Mouse (Mus musculus) spleen, postnatal 36 days (tissue): ENCODE measurements around the gene Jmy.
"Not testable (repeated sequence)": the region's sequence is repeated elsewhere in the genome, so short reads cannot be mapped to it uniquely, and the experiment has no call there.

Experiments
- DNase-seq, 2 experiments: peaks; one replicate each; pipeline ENCODE4 v3.0.0; 2022; ENCODE audit warnings: low spot score in 2 of 2, mixed read lengths in 1 of 2

Jmy gene

GRCm38 (mm10) chr13:93499167-93499972, at the start of gene Jmy:
TSS of gene Jmy (minus strand) at chr13:93499808.
- DNase-seq = peak; percentile 74 to 76

DNA sequence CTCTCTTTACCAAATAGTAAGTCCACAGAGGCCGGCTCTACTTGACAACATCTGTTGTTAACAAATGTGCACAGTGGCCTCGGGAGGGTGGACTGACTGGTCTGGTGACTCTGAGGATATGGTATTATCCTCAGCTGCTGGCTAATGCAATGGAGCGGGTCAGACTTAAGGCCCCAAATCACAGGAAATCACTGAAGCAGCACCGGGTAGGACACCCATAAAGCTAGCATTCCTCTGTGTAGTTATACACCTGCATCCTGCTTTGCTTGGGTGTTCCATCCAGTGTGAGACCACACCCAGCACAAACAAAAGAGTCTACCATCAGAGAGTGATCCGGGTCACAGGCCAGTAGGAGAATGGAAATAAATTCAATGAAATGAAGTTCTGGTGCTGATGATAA, 48.0 kb upstream of the Jmy start:
- no peak for DNase-seq

GRCm38 (mm10) chr13:93546011-93546410, 46.4 kb upstream of the Jmy start:
- DNase-seq = no peak

GRCm38 (mm10) chr13:93544274-93544673, 44.7 kb upstream of the Jmy start:
- DNase-seq = no peak

DNA sequence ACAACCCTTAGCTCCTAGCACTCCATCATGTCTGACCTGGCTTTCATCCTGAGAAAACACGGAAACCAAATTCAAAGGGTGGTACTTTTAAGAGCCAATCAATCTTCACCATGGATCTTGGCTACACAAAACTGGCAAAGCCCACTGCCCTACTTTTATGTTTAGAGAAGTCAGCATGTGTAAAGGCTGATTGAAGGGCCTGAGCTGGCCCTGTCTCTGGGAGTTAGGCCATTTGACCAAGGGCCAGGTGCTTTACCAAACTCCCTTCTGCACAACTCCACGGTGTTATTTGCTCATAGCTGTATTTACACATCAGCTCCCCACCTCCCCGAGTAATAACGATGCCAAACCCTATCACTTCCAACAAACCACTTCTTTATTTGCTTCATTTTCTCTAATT, 39.7 kb upstream of the Jmy start:
- no peak for DNase-seq

GRCm38 (mm10) chr13:93518753-93519319, 19.2 kb upstream of the Jmy start:
- no peak for DNase-seq

DNA sequence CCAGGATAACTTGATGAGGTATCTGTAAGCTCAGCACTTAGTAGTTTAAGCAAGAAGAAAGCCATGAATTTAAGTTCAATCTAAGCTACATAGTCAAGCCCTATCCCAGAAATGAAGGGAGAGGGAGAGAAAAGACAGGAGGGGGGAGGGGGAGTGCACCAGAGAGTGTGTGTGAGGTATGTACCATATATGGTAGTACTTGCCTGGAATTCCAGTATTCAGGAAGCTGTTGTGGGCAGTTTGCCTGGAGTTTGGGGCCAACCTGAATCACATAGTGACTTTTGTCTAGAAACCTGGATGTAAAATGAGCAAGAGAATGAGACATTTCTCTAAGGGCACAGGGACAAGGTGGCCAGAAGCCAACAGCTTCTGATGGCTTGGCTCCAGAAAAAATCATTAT, 17.6 kb upstream of the Jmy start:
- no peak for DNase-seq

DNA sequence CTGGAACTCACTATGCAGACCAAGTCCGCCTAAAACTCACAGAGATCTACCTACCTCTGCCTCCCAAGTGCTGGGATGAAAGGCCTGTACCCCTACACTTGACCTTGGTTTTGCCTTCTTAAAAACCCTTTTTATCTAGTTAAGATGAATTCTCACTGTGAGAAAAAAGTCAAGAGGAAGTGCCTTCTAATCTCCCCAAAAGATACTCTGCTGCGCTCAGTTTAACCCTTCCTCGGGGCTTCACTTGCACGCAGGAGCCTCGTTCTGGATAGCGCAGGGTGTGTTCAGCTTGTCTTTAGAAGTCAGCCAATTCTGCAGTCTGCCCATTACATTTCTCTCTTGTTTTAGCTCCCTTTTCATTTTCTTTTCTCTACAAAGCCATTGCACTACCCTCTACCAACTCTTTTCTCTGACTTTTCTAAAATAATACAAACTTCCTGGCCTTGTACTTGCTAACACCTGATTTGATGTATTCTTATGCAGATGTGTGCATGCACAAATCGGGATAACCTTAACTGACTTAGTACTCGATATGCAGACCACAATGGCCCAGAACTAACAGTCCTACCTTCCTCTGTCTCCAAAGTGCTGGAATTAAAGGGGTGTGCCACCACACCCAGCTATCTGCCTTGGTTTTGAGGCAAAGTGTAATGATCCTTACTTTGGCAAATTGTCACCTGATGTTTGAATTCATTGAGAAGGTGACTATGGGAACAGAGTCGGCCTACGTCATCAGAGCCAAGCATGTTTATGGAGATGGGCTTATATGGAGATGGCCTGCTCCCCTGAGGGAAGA, 14.6 kb upstream of the Jmy start:
- no peak for DNase-seq

DNA sequence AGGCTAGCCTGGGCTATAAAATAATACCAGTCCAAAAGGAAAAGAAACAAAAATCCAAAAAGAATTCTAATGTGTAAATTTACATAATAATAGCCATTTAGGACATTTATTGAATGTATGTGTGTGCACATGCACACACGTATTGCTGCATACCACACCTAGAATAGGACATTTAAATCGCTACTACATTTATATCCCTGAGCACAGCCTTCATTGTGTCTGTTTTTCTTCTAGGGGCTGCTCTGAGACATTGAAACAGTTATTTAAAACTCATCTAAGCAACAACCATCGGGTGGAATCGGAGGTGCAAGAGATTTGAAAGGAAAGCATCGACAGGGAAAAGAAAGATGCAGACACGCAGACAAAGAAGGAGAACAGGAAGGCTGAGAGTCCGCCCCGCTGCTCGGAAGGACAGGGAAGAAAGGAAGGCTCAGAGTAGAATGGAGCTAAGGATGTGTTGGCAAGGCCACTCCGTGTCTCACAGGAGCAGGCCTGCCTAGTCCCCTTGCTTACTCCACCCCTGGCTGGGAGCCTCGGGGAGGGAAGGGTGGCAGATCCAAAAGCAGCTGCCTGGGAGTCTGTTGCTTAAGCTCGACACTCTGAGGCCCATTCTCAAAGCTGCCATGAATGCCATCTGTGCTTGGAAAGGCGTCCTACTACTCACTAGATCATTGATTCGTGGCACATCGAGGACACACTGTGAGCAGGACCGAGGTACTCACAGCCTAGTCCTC, 11.0 kb upstream of the Jmy start:
- DNase-seq = no peak

DNA sequence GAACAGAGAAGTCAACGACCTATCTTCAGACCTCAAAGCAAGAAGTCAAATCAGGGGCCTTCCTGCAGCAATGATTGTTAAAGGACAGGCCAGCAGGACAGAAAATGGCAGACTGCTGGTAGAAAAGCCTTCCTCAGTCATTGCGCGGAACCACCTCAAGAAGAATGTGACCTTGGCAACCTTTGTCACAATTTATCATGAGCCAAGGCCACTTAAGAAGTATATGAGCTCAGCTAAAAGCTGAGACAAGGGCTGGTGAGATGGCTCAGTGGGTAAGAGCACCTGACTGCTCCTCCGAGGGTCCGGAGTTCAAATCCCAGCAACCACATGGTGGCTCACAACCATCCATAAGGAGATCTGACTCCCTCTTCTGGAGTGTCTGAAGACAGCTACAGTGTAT, 7.3 kb upstream of the Jmy start:
- DNase-seq = not testable (repeated sequence)

DNA sequence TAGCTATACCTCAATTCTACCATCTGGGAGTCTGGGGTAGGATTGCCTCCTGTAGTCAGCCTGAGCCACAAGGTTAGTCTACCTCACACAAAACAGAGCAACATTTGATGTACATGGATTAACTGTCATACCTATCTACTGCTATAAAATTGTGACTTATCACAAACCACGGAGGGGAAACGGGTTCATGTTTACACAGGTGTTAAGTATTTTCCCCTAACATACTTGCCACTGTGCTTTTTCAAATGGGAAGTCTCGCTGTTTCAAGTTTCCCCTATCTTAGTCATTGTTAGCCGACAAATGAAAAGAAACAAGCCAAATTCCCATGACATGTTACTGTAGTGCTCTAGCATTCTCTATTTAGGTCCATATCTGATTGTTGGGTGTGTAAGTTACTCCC, 2.1 kb upstream of the Jmy start:
- no peak for DNase-seq

DNA sequence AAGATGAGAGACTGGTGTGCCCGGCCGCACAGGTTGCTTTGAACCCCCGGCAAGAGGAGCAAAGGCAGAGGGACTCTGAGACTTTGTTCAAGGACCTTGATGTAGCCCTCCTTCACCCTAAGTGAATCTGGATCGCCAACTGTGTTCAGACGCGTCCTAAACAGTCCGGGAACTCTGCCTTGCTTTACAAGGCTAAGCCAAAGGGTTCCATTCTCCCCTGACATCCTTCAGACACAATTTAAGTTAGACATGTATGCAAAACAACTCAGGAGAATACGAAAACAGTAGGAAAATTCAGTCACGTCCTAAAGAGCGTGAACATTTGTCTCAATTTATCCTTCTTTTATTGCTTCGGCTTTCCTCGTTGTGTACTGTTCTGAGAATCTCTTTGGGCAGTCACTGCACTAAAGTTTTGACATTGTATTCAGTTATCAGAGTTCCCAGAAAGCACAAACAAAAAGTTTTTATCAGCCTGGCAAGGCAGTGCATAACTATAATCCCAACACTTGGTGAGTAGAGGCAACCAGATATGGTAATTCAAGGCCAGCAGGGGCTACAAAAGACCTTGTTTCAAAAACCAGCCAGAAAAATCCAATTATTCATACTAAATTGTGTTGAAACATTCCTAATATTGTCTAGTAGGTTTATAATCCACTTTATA, 495 bp upstream of the Jmy start:
- no peak for DNase-seq

GRCm38 (mm10) chr13:93498211-93499166, 1.1 kb downstream of the Jmy start:
- peak; percentile 15 to 22 for DNase-seq

GRCm38 (mm10) chr13:93496977-93497376, 2.6 kb downstream of the Jmy start:
- DNase-seq = no peak

GRCm38 (mm10) chr13:93488510-93488909, 11.1 kb downstream of the Jmy start:
- DNase-seq = no peak

GRCm38 (mm10) chr13:93487734-93488133, 11.9 kb downstream of the Jmy start:
- DNase-seq = no peak

DNA sequence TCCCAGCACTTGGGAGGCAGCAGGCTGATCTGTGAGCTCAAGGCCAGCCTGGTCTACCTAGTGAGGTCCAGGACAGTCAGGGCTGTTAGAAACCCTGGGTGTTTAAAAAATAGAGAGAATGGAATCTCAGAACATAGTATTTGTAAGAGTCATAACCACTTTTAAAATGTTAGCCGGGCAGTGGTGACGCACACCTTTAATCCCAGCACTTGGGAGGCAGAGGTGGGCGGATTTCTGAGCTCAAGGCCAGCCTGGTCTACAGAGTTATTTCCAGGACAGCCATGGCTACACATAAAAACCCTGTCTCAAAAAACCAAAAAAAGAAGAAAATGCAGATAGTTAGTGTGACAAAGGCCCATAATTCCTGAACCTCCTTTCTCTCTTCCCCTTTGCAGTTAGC, 15.3 kb downstream of the Jmy start:
- no peak for DNase-seq

GRCm38 (mm10) chr13:93481110-93481509, 18.5 kb downstream of the Jmy start:
- no peak for DNase-seq

- no peak for DNase-seq
Observed at GRCm38 (mm10) chr13:93478344-93478743, 21.3 kb downstream of the Jmy start.

DNA sequence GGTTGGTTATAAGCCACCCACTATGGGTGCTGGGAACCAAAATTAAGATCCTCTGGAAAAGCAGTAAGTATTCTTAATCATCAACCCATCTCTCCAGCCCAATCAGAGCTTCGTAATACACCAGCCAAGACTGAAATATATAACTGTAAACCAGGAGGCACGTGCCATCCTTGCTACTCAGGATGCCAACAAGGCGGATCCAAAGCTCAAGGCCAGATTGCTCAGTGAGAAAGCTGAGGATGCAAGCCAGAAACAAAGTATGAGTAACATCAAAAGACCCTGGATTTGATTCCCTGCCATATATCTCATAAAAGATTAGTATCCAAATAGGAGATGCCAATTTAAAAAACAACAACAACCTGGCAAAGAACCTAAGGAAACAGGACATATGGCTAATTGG, 31.3 kb downstream of the Jmy start:
- DNase-seq = no peak
